Mouse (Mus musculus) liver, embryonic 14.5 days (tissue): ENCODE measurements around the gene Mast2.

Experiments used
- CTCF ChIP-seq: IDR thresholded peaks from 2 replicates; pipeline ENCODE4 v1.5.1; 2016; ENCODE audit warnings: antibody characterized with exemption, low read depth, control low read depth
- EP300 ChIP-seq: IDR thresholded peaks from 2 replicates; pipeline ENCODE4 v1.6.1; 2016; ENCODE audit warnings: antibody characterized with exemption, low read depth

- TF ChIP-seq CTCF (no peak), EP300 (peak; percentile 48)
Measured at GRCm38 (mm10) chr4:116481322-116481721, 17.3 kb upstream of the Mast2 start.
